Mouse (Mus musculus) lung, postnatal 0 days (tissue): ENCODE data around the gene Rnf150. TPM values are rescaled to one million over a fixed set of nuclear protein-coding genes. Genes with fewer than 3 reads are reported as not detected.

ENCODE experiments used
- ATAC-seq: fragments of 200-750 bp; cut with Nextera tagmentation; 2 replicates; pipeline ENCODE4 v1.8.0; 2017; ENCODE audit warnings: moderate library complexity
- DNase-seq: peaks from one replicate; pipeline ENCODE4 v3.0.0-alpha.2; 2016; ENCODE audit warnings: low spot score
- H3K27ac ChIP-seq: fragments of 300-500 bp; sonication (generic); 2 replicates; pipeline ENCODE4 v1.5.1; 2014; ENCODE audit warnings: antibody characterized with exemption, mild to moderate bottlenecking, low read length, mixed read lengths
- H3K27me3 ChIP-seq: fragments of 300-500 bp; sonication (generic); replicated peaks from 2 replicates; pipeline ENCODE4 v1.6.1; 2014; ENCODE audit warnings: low read length, mixed read lengths; ENCODE audit not compliant: insufficient read depth
- H3K36me3 ChIP-seq: fragments of 300-500 bp; sonication (generic); 2 replicates; pipeline ENCODE4 v1.6.1; 2014; ENCODE audit warnings: low read length, mixed read lengths; ENCODE audit not compliant: insufficient read depth
- H3K4me1 ChIP-seq: fragments of 300-500 bp; sonication (generic); 2 replicates; pipeline ENCODE4 v1.6.1; 2014; ENCODE audit warnings: antibody characterized with exemption, low read depth, low read length, mixed read lengths; ENCODE audit not compliant: insufficient read depth
- H3K4me2 ChIP-seq: fragments of 300-500 bp; sonication (generic); replicated peaks from 2 replicates; pipeline ENCODE4 v1.6.1; 2014; ENCODE audit warnings: low read depth, mild to moderate bottlenecking, low read length, moderate library complexity, mixed read lengths
- H3K4me3 ChIP-seq: fragments of 300-500 bp; sonication (generic); 2 replicates; pipeline ENCODE4 v1.5.1; 2014; ENCODE audit warnings: low read depth, low read length
- H3K9ac ChIP-seq: fragments of 300-500 bp; sonication (generic); replicated peaks from 2 replicates; pipeline ENCODE4 v1.6.1; 2014; ENCODE audit warnings: low read depth, mild to moderate bottlenecking
- H3K9me3 ChIP-seq: fragments of 300-500 bp; sonication (generic); 2 replicates; pipeline ENCODE4 v1.6.1; 2016; ENCODE audit warnings: low read length, mixed read lengths
- CTCF ChIP-seq: IDR thresholded peaks from 2 replicates; pipeline ENCODE4 v1.5.1; 2016; ENCODE audit warnings: antibody characterized with exemption, mild to moderate bottlenecking
- EP300 ChIP-seq: IDR thresholded peaks from 2 replicates; pipeline ENCODE4 v1.6.1; 2016; ENCODE audit warnings: antibody characterized with exemption, mild to moderate bottlenecking, control low read depth
- WGBS: fragments of 180-500 bp; shearing (Covaris S2); extraction: QIAGEN DNeasy Blood & Tissue Kit; methylation state at CpG from one replicate; pipeline ENCODE4 v1.1.7; 2014; 5-methylcytosine and 5-hydroxymethylcytosine counted together
- polyA plus RNA-seq: library from polyadenylated mRNA; unstranded; fragments of >200 nt; fragmentation: Nextera tagmentation; extraction: Ambion mirVana; gene quantifications from 2 replicates; pipeline ENCODE4 v1.2.1, GENCODE M21; 2015

Gene Rnf150
- polyA plus RNA-seq = 1.7 and 2.3 TPM in 2 replicates

- Histone ChIP-seq H3K9ac (peak within 1 kb of the TSS; percentile 65), H3K4me3 (peak within 1 kb of the TSS; percentile 80), H3K4me2 (peak within 1 kb of the TSS; percentile 91), H3K27me3 (no peaks in the 10 kb centered on the region), H3K9me3 (no peaks in the 10 kb centered on the region), H3K36me3 (no peaks in the 10 kb centered on the region), H3K27ac (peak within 1 kb of the TSS; percentile 73), H3K4me1 (peaks cover 4% of the 10 kb centered on the region; the same call in 1 of the 2 replicates)
- WGBS = 5% methylated on average over 21 of the region's 39 CpGs
- TF ChIP-seq EP300 = no peak; the same call in 1 of the 2 replicates
- TF ChIP-seq CTCF = peak; percentile 88
- ATAC-seq = peak; percentile 87
- DNase-seq = peak; percentile 87
Measured at GRCm38 (mm10) chr8:82863041-82863744, at the start of gene Rnf150. TSS of gene Rnf150 (plus strand) at chr8:82863356.

DNA sequence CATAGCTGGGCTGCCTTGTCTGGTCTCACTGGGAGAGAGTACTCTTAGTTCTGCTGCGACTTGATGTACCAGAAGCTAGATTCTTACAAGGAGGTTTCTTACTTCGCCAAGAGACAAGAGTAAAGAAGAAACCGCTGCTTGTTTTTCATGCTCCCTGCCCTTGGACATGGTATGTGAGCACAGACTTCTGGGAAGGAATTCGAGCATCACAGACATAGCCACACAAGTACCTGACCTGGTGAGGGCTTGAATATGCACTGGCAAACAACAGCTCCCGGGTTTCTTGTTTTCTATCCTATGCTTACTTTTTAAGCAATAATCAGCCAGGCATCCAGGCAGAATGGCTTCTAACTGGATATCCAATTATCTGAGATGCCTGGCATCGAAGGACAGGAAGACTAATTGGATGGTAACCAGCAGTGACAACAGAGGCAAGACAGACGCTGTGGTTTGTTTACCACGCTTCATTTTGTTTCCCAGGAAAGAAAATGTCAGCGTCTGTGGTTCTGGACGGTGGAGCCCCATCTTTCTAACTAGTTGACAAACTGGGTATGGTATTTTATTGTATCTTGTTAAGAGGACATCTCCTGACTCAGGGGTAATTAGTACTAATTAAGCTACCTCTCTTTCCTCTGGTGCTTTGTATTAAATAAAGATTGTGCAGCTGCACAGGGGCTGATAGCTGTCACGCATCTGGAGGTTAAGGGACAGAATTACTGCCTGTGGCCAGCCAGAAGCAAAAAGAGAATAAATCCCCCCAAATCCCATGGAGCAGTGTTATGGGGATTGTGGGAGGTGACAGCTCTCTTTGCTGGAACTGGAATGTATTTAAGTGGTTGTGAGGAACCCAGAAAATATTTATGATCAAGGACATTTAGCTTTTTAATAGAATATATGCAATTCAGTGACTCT, 36.8 kb upstream of the Rnf150 start:
- DNase-seq (no peak), ATAC-seq (no peak)
- Histone ChIP-seq H3K4me3 (no peak overlapping the region), H3K36me3 (no peaks in the 10 kb centered on the region), H3K9me3 (no peaks in the 10 kb centered on the region), H3K27me3 (no peaks in the 10 kb centered on the region), H3K4me1 (no peaks in the 10 kb centered on the region), H3K4me2 (no peak overlapping the region), H3K9ac (no peak overlapping the region), H3K27ac (no peak overlapping the region)
- 57% methylated on average over 11 of the region's 11 CpGs for WGBS
- TF ChIP-seq CTCF (no peak), EP300 (no peak)

- WGBS = 46% methylated on average over 3 of the region's 3 CpGs
- DNase-seq (no peak), ATAC-seq (no peak)
Measured at GRCm38 (mm10) chr8:82840415-82840814, 22.7 kb upstream of the Rnf150 start.

DNA sequence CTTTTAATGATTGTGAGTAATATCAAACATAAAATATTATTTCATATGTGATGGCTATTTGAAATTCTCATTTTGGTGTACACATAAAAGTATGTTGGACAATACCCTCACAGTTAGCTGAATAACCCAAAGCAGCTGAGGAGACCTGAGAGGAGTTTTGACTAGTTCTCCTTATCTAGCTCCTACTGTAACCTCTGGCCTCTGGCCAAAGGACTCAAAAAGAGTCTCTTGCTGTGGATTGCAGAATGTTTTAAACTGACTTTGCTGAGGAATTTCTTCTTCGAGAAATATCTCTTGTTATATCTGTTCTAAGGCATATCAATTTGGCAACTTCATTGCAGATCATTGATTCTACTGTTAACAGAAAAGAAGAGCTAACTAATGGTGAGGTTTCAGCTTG, 22.2 kb upstream of the Rnf150 start:
- Histone ChIP-seq H3K4me1 (no peaks in the 10 kb centered on the region), H3K9me3 (no peaks in the 10 kb centered on the region), H3K27ac (no peak overlapping the region), H3K9ac (no peak overlapping the region), H3K4me3 (no peak overlapping the region), H3K27me3 (no peaks in the 10 kb centered on the region), H3K36me3 (no peaks in the 10 kb centered on the region), H3K4me2 (no peak overlapping the region)
- TF ChIP-seq EP300 (no peak), CTCF (no peak)
- DNase-seq = no peak
- 14% methylated on average over 1 of the region's 1 CpGs for WGBS
- no peak for ATAC-seq

More at GRCm38 (mm10) chr8:82840415-82840814, 22.7 kb upstream of the Rnf150 start:
- Histone ChIP-seq H3K4me2 (no peak overlapping the region), H3K9ac (no peak overlapping the region), H3K36me3 (no peaks in the 10 kb centered on the region), H3K27ac (no peak overlapping the region), H3K27me3 (no peaks in the 10 kb centered on the region), H3K4me3 (no peak overlapping the region), H3K9me3 (no peaks in the 10 kb centered on the region), H3K4me1 (no peaks in the 10 kb centered on the region)
- TF ChIP-seq CTCF (no peak), EP300 (no peak)

DNA sequence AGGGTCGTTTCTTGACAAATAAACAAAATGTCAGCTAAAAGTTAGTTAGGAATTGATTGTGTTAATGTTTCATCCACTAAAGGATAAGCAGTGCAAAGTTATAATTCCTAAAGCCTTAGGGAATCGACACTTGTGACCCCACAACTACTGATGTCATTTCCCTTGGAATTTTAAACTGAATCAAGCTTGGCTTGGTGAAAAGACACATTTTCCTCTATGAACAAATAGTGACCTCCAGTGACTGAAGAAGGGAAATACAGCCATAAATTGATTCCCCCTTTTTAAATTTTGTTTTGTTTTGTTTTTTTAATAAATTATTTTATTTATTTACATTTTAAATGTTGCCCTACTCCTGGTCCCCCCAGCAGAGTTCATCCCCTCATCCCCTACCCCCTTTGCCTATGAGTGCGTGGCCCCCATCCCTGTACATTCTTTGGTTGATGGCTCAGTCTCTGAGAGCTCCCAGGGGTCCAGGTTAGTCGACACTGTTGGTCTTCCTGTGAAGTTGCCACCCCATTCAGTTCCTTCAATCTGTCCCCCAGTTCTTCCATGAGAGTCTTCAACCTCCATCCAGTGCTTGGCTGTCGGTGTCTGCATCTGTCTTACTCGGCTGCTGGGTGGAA, 21.5 kb upstream of the Rnf150 start:
- Histone ChIP-seq H3K9ac (no peak overlapping the region), H3K4me3 (no peak overlapping the region), H3K9me3 (no peaks in the 10 kb centered on the region), H3K4me1 (0 out of 2 replicates have a peak, but pooled peaks cover 2% of the 10 kb centered on the region), H3K36me3 (no peaks in the 10 kb centered on the region), H3K27me3 (no peaks in the 10 kb centered on the region), H3K4me2 (no peak overlapping the region), H3K27ac (no peak overlapping the region)
- DNase-seq = peak; percentile 63
- 36% methylated on average over 6 of the region's 6 CpGs for WGBS
- TF ChIP-seq CTCF (peak; percentile 59), EP300 (no peak)
- ATAC-seq = no peak

- no peak for ATAC-seq
Measured at GRCm38 (mm10) chr8:82843697-82844096, 19.5 kb upstream of the Rnf150 start.

More at GRCm38 (mm10) chr8:82843697-82844096, 19.5 kb upstream of the Rnf150 start:
- H3K9ac ChIP-seq = no peak overlapping the region
- H3K36me3 ChIP-seq = no peaks in the 10 kb centered on the region
- no peak overlapping the region for H3K4me2 ChIP-seq
- H3K4me1 ChIP-seq = 0 out of 2 replicates have a peak, but pooled peaks cover 2% of the 10 kb centered on the region
- no peaks in the 10 kb centered on the region for H3K9me3 ChIP-seq
- no peak overlapping the region for H3K4me3 ChIP-seq
- no peaks in the 10 kb centered on the region for H3K27me3 ChIP-seq
- no peak overlapping the region for H3K27ac ChIP-seq
- TF ChIP-seq CTCF (no peak), EP300 (no peak)
- no peak for DNase-seq
- WGBS = 35% methylated on average over 1 of the region's 1 CpGs
